Mouse (Mus musculus) lung, postnatal 0 days (tissue): ENCODE measurements around the gene Gchfr.

Experiments
- CTCF ChIP-seq: IDR thresholded peaks from 2 replicates; pipeline ENCODE4 v1.5.1; 2016; ENCODE audit warnings: antibody characterized with exemption, mild to moderate bottlenecking
- EP300 ChIP-seq: IDR thresholded peaks from 2 replicates; pipeline ENCODE4 v1.6.1; 2016; ENCODE audit warnings: antibody characterized with exemption, mild to moderate bottlenecking, control low read depth

DNA sequence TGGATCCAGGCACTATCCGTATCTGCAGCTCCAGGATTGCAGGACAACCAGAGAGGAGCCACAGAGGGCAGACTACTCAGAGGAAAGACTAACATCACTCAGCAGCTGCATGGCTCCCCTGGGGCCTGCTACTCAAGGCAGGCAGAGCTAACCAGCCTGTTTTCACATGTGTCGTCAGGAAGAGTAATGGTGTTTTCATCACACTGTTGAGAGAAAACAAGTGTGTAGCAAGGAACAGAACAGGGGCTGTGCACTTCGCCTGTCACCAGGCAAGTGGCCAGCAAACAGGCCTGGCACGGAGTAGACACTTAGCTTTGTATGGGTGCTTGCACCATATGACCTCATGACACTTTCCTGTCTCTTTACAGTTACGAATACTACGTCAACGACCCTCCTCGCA lies 4.0 kb downstream of the Gchfr start:
- TF ChIP-seq CTCF (no peak), EP300 (no peak)
